Mouse (Mus musculus) frontal cortex, adult (tissue): Measurements from ENCODE around the gene Clip2.
"Not testable (repeated sequence)": the region's sequence is repeated elsewhere in the genome, so short reads cannot be mapped to it uniquely, and the experiment has no call there.

ENCODE experiments used
- ATAC-seq: cut with Nextera tagmentation; 2 replicates; pipeline ENCODE4 v1.9.2; 2017; ENCODE audit warnings: mild to moderate bottlenecking, moderate library complexity, mixed read lengths; ENCODE audit not compliant: low TSS enrichment

The Clip2 gene

GRCm38 (mm10) chr5:134489583-134489982 is 62.7 kb downstream of the Clip2 start:
- no peak for ATAC-seq

- ATAC-seq, result no peak
Observed at GRCm38 (mm10) chr5:134488596-134488995, 63.6 kb downstream of the Clip2 start.

GRCm38 (mm10) chr5:134488042-134488441 is 64.2 kb downstream of the Clip2 start:
- no peak for ATAC-seq

- ATAC-seq, result peak; percentile 80
Observed at GRCm38 (mm10) chr5:134485900-134486665, 66.2 kb downstream of the Clip2 start.

- ATAC-seq, result no peak
Observed at GRCm38 (mm10) chr5:134485183-134485730, 67.0 kb downstream of the Clip2 start.

DNA sequence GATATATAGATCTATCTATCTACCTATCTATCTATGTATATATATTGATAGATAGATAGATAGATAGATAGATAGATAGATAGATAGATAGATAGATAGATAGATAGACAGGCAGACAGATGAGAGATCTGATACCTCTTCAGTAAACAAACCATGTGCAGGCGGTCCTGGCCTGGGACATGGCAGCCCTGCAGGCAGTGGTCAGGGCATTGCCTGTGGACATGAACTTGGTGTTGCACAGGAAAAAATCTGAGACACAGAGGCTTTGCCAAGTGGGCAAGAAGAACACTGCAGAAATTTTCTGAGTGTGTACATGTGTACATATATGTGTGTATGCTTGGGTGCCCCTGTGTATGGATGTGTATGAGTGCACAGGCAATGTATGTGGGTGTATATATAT is 68.9 kb downstream of the Clip2 start:
- no peak for ATAC-seq

GRCm38 (mm10) chr5:134482331-134482730 is 69.9 kb downstream of the Clip2 start:
- no peak for ATAC-seq

DNA sequence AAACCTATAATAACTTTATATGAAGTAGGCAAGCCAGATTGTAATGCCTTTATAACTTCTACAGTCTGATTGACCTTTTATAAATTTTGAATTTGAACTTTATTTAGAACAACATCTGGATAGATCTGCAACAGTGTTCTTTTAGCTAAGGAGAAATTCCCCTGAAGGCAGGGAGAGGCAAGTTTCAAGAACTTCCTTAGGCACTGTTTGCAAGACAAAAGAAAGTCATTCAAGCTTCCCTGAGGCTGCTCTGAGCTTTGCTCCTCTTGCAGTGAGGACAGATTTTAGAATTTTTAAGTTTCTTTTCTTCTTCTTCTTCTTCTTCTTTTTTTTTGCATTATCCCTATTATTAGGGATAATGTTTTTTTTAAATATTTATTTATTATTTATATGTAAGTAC is 73.3 kb downstream of the Clip2 start:
- ATAC-seq, result not testable (repeated sequence)

DNA sequence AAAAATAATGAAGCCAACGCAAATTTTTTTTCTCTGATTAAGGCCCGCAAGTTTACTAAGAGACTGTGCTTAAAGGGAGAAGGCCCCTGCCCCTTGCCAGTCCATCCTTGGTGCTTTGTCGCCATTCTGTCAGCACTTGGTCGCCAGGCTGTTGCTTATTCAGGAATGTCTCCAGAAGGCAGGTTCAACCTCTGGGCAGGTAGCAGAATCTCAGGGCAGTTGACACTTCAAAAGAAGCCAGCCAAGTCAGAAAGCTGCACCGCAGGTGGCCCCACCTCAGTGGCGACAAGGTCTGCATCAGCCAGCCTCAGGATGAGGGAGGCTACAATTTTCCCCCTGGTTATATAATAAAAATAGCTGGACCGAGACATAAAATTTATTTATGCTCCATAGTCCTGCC is 76.5 kb downstream of the Clip2 start:
- ATAC-seq, result not testable (repeated sequence)

GRCm38 (mm10) chr5:134475006-134475605 is 77.1 kb downstream of the Clip2 start:
- no peak for ATAC-seq

DNA sequence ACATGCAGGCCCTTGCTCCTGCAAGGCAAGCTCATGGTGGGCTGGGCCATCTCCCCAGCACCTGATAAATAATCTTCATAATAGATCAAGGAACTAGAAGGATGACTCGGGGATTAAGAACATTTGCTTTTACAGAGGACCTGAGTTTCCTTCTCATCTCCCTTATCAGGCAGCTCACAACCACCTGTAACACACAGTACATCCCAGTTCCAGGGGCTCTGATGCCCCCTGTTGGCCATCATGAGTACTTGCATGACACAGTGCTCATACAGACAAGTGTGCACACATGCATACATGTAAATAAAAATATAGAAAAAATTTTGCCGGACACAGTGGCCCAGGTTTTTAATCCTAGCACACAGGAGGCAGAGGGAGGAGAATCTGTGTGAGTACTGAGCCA is 78.3 kb downstream of the Clip2 start:
- ATAC-seq, result no peak

GRCm38 (mm10) chr5:134470538-134471169 is 81.6 kb downstream of the Clip2 start:
- ATAC-seq, result no peak

DNA sequence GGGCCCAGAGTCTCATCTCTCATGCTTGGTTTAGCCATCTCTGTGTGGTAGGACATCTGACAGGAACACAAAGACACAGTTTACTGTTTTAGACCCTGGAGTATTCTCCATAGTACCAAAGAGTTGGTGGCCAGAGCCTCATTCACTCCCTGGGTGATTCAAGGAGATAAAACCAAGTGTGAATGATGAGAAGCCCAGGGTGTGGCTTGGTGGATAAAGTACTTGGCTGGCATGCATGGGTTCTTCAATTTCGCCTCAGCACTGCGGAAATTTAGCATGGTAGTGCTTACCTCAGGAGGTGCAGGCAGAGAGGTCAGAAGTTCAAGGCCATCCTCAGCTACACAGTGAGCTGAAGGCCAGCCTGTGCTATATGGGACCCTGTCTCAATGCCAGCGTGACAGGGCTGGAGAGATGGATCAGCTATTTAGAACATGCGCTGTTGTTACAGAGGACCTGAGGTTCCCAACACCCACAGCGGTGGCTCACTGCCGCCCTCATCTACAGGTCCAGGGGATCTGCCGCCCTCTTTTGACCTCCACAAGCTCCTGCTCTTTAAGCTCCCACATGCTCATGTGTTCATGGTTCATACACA is 82.6 kb downstream of the Clip2 start:
- no peak for ATAC-seq

GRCm38 (mm10) chr5:134468158-134468765 is 84.0 kb downstream of the Clip2 start:
- ATAC-seq, result peak; percentile 88

DNA sequence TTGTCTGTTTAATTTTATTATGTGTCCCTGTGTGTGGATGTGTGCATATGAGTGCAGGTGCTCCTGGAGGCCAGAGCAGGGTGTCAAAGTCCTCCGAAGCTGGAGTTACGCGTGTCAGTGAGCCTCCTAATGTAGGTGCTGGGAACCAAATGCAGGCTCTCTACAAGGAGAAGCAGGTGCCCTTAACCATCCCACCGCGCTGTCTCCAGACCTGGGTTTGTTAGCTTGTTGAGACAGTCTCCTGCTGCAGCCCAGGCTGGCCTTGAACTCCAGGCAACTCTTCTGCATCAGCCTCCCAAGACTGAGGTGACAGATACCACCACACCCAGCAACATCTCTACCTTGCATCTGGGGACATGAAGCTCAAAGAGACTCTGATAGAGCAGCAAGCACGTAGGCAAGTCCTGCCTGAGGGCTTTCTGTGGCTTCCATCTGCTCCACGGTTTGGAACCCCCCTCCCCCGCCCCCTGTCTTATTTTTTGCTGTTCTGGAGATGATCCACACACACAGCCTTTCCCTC is 85.1 kb downstream of the Clip2 start:
- no peak for ATAC-seq

DNA sequence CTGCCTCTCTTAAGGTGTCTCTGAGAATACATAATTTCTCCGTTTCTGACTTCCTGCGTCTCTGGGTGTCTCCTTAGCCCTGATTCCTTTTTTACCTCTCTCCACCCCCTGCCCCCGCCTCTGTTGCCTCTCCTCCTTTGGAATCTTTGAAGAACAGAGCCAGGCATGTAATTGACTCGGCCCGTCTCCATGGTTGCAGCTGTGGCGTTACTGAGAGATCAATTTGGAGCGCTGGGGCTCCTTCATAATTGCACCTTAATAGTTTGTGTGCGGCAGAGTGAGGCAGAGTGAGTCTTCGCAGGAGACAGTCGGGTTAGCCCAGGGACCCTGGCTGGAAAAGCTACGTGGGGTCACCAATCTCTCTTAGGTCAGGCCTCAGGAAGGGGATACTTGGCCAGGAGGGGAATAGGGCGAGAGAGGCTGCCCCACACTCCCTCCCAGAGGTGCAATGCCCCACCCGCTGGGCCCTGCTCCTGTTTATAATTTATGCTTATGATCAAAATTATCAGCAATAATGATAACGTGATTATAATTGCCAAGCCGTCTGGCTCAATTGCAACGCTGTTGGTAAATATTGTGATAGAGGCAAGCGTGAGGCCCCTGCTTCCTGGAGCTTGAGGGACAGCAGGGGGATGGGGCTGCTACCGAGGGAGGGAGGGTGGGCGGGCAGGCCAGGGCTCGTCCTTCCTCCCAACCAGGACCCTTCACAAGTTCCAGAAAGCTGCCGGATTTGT is 85.8 kb downstream of the Clip2 start:
- ATAC-seq, result peak; percentile 41

GRCm38 (mm10) chr5:134465197-134465596 is 87.0 kb downstream of the Clip2 start:
- ATAC-seq, result no peak

DNA sequence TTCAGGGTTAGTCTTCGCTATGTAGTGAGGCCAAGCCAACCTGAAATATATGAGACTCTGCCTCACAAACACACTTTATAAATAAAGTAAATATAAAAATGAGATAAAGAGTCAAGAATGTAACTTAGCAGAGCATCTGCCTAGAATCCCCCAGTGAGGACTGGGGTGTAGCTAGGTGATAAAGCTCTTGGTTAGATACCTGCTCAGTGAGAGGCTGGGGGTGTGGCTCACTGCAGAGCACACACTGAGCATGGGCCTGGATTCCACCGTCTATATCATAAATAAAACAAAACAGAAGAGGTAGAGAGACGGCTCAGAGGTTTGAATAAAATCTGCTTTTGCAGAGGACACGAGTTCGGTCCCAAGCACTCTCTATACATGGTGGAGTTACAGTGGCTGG is 88.0 kb downstream of the Clip2 start:
- no peak for ATAC-seq

DNA sequence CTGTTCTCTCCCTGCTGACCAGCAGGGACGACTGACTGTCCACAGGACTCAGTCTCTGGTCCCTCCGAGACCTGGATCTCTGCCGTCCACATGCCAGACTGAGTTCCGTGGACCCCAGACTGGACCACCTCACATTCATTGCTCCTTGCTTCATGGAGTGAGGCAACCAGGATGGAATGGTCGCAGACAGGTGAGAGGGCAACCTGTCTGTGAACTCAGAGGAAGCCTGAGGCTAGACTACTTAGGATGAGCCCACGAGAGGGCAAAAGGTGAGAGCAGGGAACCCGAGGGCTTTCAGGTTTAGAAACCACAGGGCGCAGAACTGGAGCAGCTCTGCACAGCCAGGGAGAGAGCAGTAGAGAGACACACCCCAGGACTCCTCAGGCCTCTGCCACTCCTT is 89.5 kb downstream of the Clip2 start:
- ATAC-seq, result no peak

- no peak for ATAC-seq
Observed at GRCm38 (mm10) chr5:134462316-134462715, 89.9 kb downstream of the Clip2 start.

DNA sequence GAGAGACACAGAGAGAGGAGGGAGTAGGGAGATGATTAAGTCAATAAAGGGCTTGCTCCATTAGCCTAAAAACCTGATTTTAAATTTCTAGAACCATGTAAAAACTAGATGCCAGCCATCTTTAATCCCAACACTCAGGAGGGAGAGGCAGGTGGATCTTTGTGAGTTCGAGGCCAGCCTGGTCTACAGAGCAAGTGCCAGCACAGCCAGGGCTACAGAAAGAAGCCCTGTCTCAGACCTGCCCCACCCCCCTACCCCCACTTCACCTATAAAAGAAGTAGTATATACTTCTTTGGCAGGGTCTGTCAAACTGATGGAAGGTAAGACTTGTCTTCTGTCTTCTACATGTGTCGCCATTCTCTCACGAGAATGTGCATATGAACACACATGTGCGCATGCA is 91.7 kb downstream of the Clip2 start:
- no peak for ATAC-seq
